Mouse (Mus musculus) bone marrow, adult 2 months (tissue): ENCODE results near the gene Shisa7.

ENCODE experiments used
- CTCF ChIP-seq: fragments of 200-500 bp; IDR thresholded peaks from 2 replicates; pipeline ENCODE4 v1.5.1; 2011; ENCODE audit warnings: low read length, control low read depth; ENCODE audit not compliant: control insufficient read depth, insufficient read depth
- POLR2A ChIP-seq: fragments of 200-500 bp; IDR thresholded peaks from 2 replicates; pipeline ENCODE4 v1.6.1; 2011; ENCODE audit warnings: low read depth, mild to moderate bottlenecking, control low read depth, low read length, borderline replicate concordance; ENCODE audit not compliant: control insufficient read depth

GRCm38 (mm10) chr7:4877226-4877625 lies 32.7 kb upstream of the Shisa7 start:
- no peak for TF ChIP-seq POLR2A
- no peak for TF ChIP-seq CTCF
